Mouse (Mus musculus) ES-E14 (cell line): ENCODE measurements around the gene Cav1.

Source experiments
- CHD2 ChIP-seq: IDR thresholded peaks from 2 replicates; pipeline ENCODE4 v1.6.1; 2014; ENCODE audit warnings: mild to moderate bottlenecking, low read depth, low read length, inconsistent platforms
- HCFC1 ChIP-seq: IDR thresholded peaks from 2 replicates; pipeline ENCODE4 v1.6.1; 2012; ENCODE audit warnings: low read length, inconsistent platforms, borderline replicate concordance; ENCODE audit not compliant: insufficient read depth
- ZNF384 ChIP-seq: IDR thresholded peaks from 2 replicates; pipeline ENCODE4 v1.6.1; 2012; ENCODE audit warnings: low read depth, low read length, inconsistent platforms

GRCm38 (mm10) chr6:17385531-17385930, 79.4 kb downstream of the Cav1 start:
- TF ChIP-seq CHD2: no peak
- no peak for TF ChIP-seq ZNF384
- no peak for TF ChIP-seq HCFC1
